Mouse (Mus musculus): ENCODE measurements around the gene Ppp2r3d. TPM values are rescaled to one million over a fixed set of nuclear protein-coding genes. Genes with fewer than 3 reads are reported as not detected.

Gene Ppp2r3d
- polyA plus RNA-seq, 1 experiment, result 167 TPM

- no peaks in the 10 kb centered on the region for H3K4me1 ChIP-seq (ENCODE audit: control insufficient read depth, insufficient read depth, low read length)
- H3K27ac ChIP-seq (ENCODE audit: insufficient read depth, low read length), result no peak overlapping the region
- H3K27me3 ChIP-seq (ENCODE audit: control insufficient read depth, insufficient read depth, low read length), result no peaks in the 10 kb centered on the region
- no peak for TF ChIP-seq CTCF (IDR thresholded peaks at IDR 0.05; ENCODE audit: borderline replicate concordance, insufficient read depth, low read depth, low read length)
- no peak for TF ChIP-seq POLR2A (IDR thresholded peaks at IDR 0.05; ENCODE audit: borderline replicate concordance, insufficient read depth, low read length)
- DNase-seq, result no peak
- WGBS, result 54% methylated on average over 1 of the region's 1 CpGs
- H3K4me3 ChIP-seq (replicated peaks; ENCODE audit: insufficient read depth, low read depth, low read length), result no peak overlapping the region
These were observed 68.1 kb downstream of the Ppp2r3d start for GRCm38 (mm10) chr9:124408564-124408963.

Other genes with a start within 250 kb of the Ppp2r3d start
- 17.3 and 18.0 TPM in 2 replicates for gene 2010315B03Rik, start 164.2 kb downstream of the Ppp2r3d start, polyA plus RNA-seq (2012; rRNA removed)
- not detected in 2 replicates for gene Gm21836, start 16.9 kb upstream of the Ppp2r3d start, polyA plus RNA-seq (2012; rRNA removed)